Comparison of ENCODE assay signal across 8 mouse cellular contexts in genomic region chr11:58301837-58302754, GRCm38 (mm10). TPM values are rescaled to one million over a fixed set of nuclear protein-coding genes. Genes with fewer than 3 reads are reported as not detected.
A peak's percentile ranks its signal among the peaks of the same experiment; 100 is the strongest.
DNase-seq lines count a peak whose midpoint lies in the region; ATAC-seq and TF ChIP-seq lines count a peak whose summit lies in the region.

No protein-coding gene starts in this region.

- peak; percentile 74 for TF ChIP-seq CTCF in kidney, adult 2 months (conservative IDR thresholded peaks at IDR 0.05; ENCODE audit: insufficient read depth, insufficient read length, low read depth, low read length)
- TF ChIP-seq CTCF in spleen, adult 2 months (IDR thresholded peaks at IDR 0.05; ENCODE audit: extremely low read depth, insufficient read depth, insufficient read length, insufficient replicate concordance) = peak; percentile 71; the same call in 1 of the 2 replicates

- no peaks in the 10 kb centered on the region for H3K9me3 ChIP-seq in embryonic facial prominence, embryonic 13.5 days
- H3K9me3 ChIP-seq in limb, embryonic 12.5 days = no peaks in the 10 kb centered on the region
- H3K9me3 ChIP-seq in midbrain, embryonic 15.5 days = no peaks in the 10 kb centered on the region

- peak; percentile 90 for ATAC-seq in embryonic facial prominence, embryonic 13.5 days (ENCODE audit: insufficient number of reproducible peaks, insufficient read depth, low FRiP score, low TSS enrichment, low read depth)
- ATAC-seq in limb, embryonic 12.5 days (ENCODE audit: insufficient number of reproducible peaks, insufficient read depth, low FRiP score, low TSS enrichment, low read depth) = peak; percentile 89
- peak; percentile 93 for ATAC-seq in midbrain, embryonic 15.5 days (replicated peaks)

- peak; percentile 95 for DNase-seq in 3134 (ENCODE audit: extremely low read depth, insufficient read length, low spot score)
- DNase-seq in adrenal gland, postnatal 36 days = peak; percentile 93 to 96
- peak; percentile 97 to 99 for DNase-seq in heart, adult 18-20 months
- DNase-seq in kidney, adult 2 months = peak; percentile 99
- peak; percentile 89 to 93 for DNase-seq in spleen, adult 2 months (ENCODE audit: low read depth in 1 of 2, low spot score in 2 of 2)

- no peaks in the 10 kb centered on the region for H3K27me3 ChIP-seq in embryonic facial prominence, embryonic 13.5 days
- no peaks in the 10 kb centered on the region for H3K27me3 ChIP-seq in kidney, adult 2 months (replicated peaks; ENCODE audit: control insufficient read depth, insufficient read depth, low read length)
- no peaks in the 10 kb centered on the region for H3K27me3 ChIP-seq in limb, embryonic 12.5 days
- no peaks in the 10 kb centered on the region for H3K27me3 ChIP-seq in midbrain, embryonic 15.5 days (replicated peaks)
- H3K27me3 ChIP-seq in spleen, adult 2 months (ENCODE audit: control insufficient read depth, insufficient read depth, low read length) = no peaks in the 10 kb centered on the region

- no peak for TF ChIP-seq POLR2A in kidney, adult 2 months (IDR thresholded peaks at IDR 0.05; ENCODE audit: low read depth, low read length)
- TF ChIP-seq POLR2A in spleen, adult 2 months (IDR thresholded peaks at IDR 0.05; ENCODE audit: low read depth, low read length) = no peak

- peaks cover 13% of the 10 kb centered on the region for H3K4me1 ChIP-seq in embryonic facial prominence, embryonic 13.5 days
- H3K4me1 ChIP-seq in kidney, adult 2 months (ENCODE audit: control insufficient read depth, insufficient read depth, low read length) = no peaks in the 10 kb centered on the region; the same call in 1 of the 2 replicates
- H3K4me1 ChIP-seq in limb, embryonic 12.5 days (replicated peaks) = peaks cover 5% of the 10 kb centered on the region
- peaks cover 14% of the 10 kb centered on the region for H3K4me1 ChIP-seq in midbrain, embryonic 15.5 days
- no peaks in the 10 kb centered on the region; the same call in 1 of the 2 replicates for H3K4me1 ChIP-seq in spleen, adult 2 months (ENCODE audit: control insufficient read depth, insufficient read depth, insufficient read length)

- peak overlapping the region; percentile 61 for H3K4me3 ChIP-seq in embryonic facial prominence, embryonic 13.5 days
- peak overlapping the region; percentile 52 for H3K4me3 ChIP-seq in kidney, adult 2 months (ENCODE audit: insufficient read depth, low read depth, low read length)
- peak overlapping the region; percentile 56 for H3K4me3 ChIP-seq in limb, embryonic 12.5 days (replicated peaks)
- H3K4me3 ChIP-seq in midbrain, embryonic 15.5 days = peak overlapping the region; percentile 77
- peak overlapping the region; percentile 68 for H3K4me3 ChIP-seq in spleen, adult 2 months (ENCODE audit: extremely low read depth, insufficient read depth, insufficient read length)

- peak overlapping the region; percentile 96 for H3K27ac ChIP-seq in embryonic facial prominence, embryonic 13.5 days
- peak overlapping the region; percentile 21; the same call in 1 of the 2 replicates for H3K27ac ChIP-seq in kidney, adult 2 months (ENCODE audit: insufficient read depth, low read depth, low read length)
- H3K27ac ChIP-seq in limb, embryonic 12.5 days = peak overlapping the region; percentile 91
- H3K27ac ChIP-seq in midbrain, embryonic 15.5 days = peak overlapping the region; percentile 86
- peak overlapping the region; percentile 77 for H3K27ac ChIP-seq in spleen, adult 2 months (ENCODE audit: insufficient read depth, low read length)

- H3K9ac ChIP-seq in embryonic facial prominence, embryonic 13.5 days = peak overlapping the region; percentile 78
- H3K9ac ChIP-seq in limb, embryonic 12.5 days (replicated peaks) = peak overlapping the region; percentile 56
- H3K9ac ChIP-seq in midbrain, embryonic 15.5 days = peak overlapping the region; percentile 46

- H3K4me2 ChIP-seq in embryonic facial prominence, embryonic 13.5 days = peak overlapping the region; percentile 60
- peak overlapping the region; percentile 55 for H3K4me2 ChIP-seq in limb, embryonic 12.5 days
- H3K4me2 ChIP-seq in midbrain, embryonic 15.5 days = peak overlapping the region; percentile 78

- no peaks in the 10 kb centered on the region for H3K36me3 ChIP-seq in embryonic facial prominence, embryonic 13.5 days
- no peaks in the 10 kb centered on the region for H3K36me3 ChIP-seq in kidney, adult 2 months (ENCODE audit: control insufficient read depth, insufficient read depth, low read length)
- no peaks in the 10 kb centered on the region for H3K36me3 ChIP-seq in limb, embryonic 12.5 days
- no peaks in the 10 kb centered on the region for H3K36me3 ChIP-seq in midbrain, embryonic 15.5 days (replicated peaks)
- H3K36me3 ChIP-seq in spleen, adult 2 months (ENCODE audit: control insufficient read depth, insufficient read depth, low read length) = no peaks in the 10 kb centered on the region

- WGBS in embryonic facial prominence, embryonic 13.5 days = under 1% methylated on average over 36 of the region's 36 CpGs
- under 1% methylated on average over 36 of the region's 36 CpGs for WGBS in kidney, adult 2 months
- WGBS in limb, embryonic 12.5 days = under 1% methylated on average over 36 of the region's 36 CpGs
- WGBS in midbrain, embryonic 15.5 days = under 1% methylated on average over 36 of the region's 36 CpGs
- WGBS in spleen, adult 2 months = under 1% methylated on average over 36 of the region's 36 CpGs

RNA-seq across cellular contexts. Expression of gene Zfp692, which starts 4.8 kb away (rescaled TPM):
- 10 to 100 TPM in 1 of 2 experiments, 1 to 10 TPM in 1; 7.7 to 10.9 TPM for total RNA-seq in adrenal gland, postnatal 36 days (2021)
- 30.6 and 31.4 TPM in 2 replicates for polyA plus RNA-seq in embryonic facial prominence, embryonic 13.5 days (2015; fragmentation: Nextera tagmentation; extraction: Ambion mirVana)
- 1 to 10 TPM; 2.5 to 4.4 TPM for total RNA-seq in heart, adult 18-20 months (2021)
- polyA plus RNA-seq in kidney, adult 2 months (2012; rRNA removed) = 14.8 and 20.8 TPM in 2 replicates
- polyA plus RNA-seq in limb, embryonic 12.5 days (2016; fragmentation: Nextera tagmentation; extraction: Ambion mirVana) = 28.0 and 29.2 TPM in 2 replicates
- polyA plus RNA-seq in midbrain, embryonic 15.5 days (2015; fragmentation: Nextera tagmentation; extraction: Ambion mirVana) = 30.5 and 32.5 TPM in 2 replicates
- 17.6 and 23.7 TPM in 2 replicates for polyA plus RNA-seq in spleen, adult 2 months (2012; rRNA removed)

RNA-seq across cellular contexts. Expression of gene 4930438A08Rik, which starts 27.5 kb away (rescaled TPM):
- total RNA-seq in adrenal gland, postnatal 36 days (2021) = not detected
- polyA plus RNA-seq in embryonic facial prominence, embryonic 13.5 days (2015; fragmentation: Nextera tagmentation; extraction: Ambion mirVana) = not detected in 2 replicates
- not detected for total RNA-seq in heart, adult 18-20 months (2021)
- not detected in 2 replicates for polyA plus RNA-seq in kidney, adult 2 months (2012; rRNA removed)
- not detected in 2 replicates for polyA plus RNA-seq in limb, embryonic 12.5 days (2016; fragmentation: Nextera tagmentation; extraction: Ambion mirVana)
- not detected in 2 replicates for polyA plus RNA-seq in midbrain, embryonic 15.5 days (2015; fragmentation: Nextera tagmentation; extraction: Ambion mirVana)
- polyA plus RNA-seq in spleen, adult 2 months (2012; rRNA removed) = 0.53 and 0.63 TPM in 2 replicates

RNA-seq across cellular contexts. Expression of gene Zfp672, which starts 28.0 kb away (rescaled TPM):
- total RNA-seq in adrenal gland, postnatal 36 days (2021) = 10 to 100 TPM; 44.9 to 48.9 TPM
- 41.2 and 41.9 TPM in 2 replicates for polyA plus RNA-seq in embryonic facial prominence, embryonic 13.5 days (2015; fragmentation: Nextera tagmentation; extraction: Ambion mirVana)
- 10 to 100 TPM; 35.2 to 42.4 TPM for total RNA-seq in heart, adult 18-20 months (2021)
- 30.8 and 38.3 TPM in 2 replicates for polyA plus RNA-seq in kidney, adult 2 months (2012; rRNA removed)
- 32.1 and 32.3 TPM in 2 replicates for polyA plus RNA-seq in limb, embryonic 12.5 days (2016; fragmentation: Nextera tagmentation; extraction: Ambion mirVana)
- 40.6 and 42.7 TPM in 2 replicates for polyA plus RNA-seq in midbrain, embryonic 15.5 days (2015; fragmentation: Nextera tagmentation; extraction: Ambion mirVana)
- polyA plus RNA-seq in spleen, adult 2 months (2012; rRNA removed) = 17.5 and 23.3 TPM in 2 replicates

RNA-seq across cellular contexts. Expression of gene Sh3bp5l, which starts 28.4 kb away (rescaled TPM):
- total RNA-seq in adrenal gland, postnatal 36 days (2021) = 10 to 100 TPM; 36.7 to 51.5 TPM
- polyA plus RNA-seq in embryonic facial prominence, embryonic 13.5 days (2015; fragmentation: Nextera tagmentation; extraction: Ambion mirVana) = 33.4 and 34.6 TPM in 2 replicates
- 10 to 100 TPM; 27.7 to 30.0 TPM for total RNA-seq in heart, adult 18-20 months (2021)
- 29.7 and 32.8 TPM in 2 replicates for polyA plus RNA-seq in kidney, adult 2 months (2012; rRNA removed)
- 39.0 and 39.8 TPM in 2 replicates for polyA plus RNA-seq in limb, embryonic 12.5 days (2016; fragmentation: Nextera tagmentation; extraction: Ambion mirVana)
- polyA plus RNA-seq in midbrain, embryonic 15.5 days (2015; fragmentation: Nextera tagmentation; extraction: Ambion mirVana) = 53.4 and 55.8 TPM in 2 replicates
- polyA plus RNA-seq in spleen, adult 2 months (2012; rRNA removed) = 16.0 and 16.3 TPM in 2 replicates

Comparison
In these comparisons a context has a peak if more than half of its experiments do, and no peak if none do; other contexts are left out.
1. Peak in every context shown above with its lines: DNase-seq, ATAC-seq, H3K4me3 ChIP-seq and H3K27ac ChIP-seq.
2. H3K27ac ChIP-seq: peak in every context shown above with its lines; median percentile 96 in embryonic facial prominence, embryonic 13.5 days; 91 in limb, embryonic 12.5 days; 86 in midbrain, embryonic 15.5 days; 77 in spleen, adult 2 months; 21 in kidney, adult 2 months.